Mouse (Mus musculus): ENCODE results near the gene Car10. TPM values are rescaled to one million over a fixed set of nuclear protein-coding genes. Genes with fewer than 3 reads are reported as not detected.

Gene Car10
- polyA plus RNA-seq, 1 experiment from 2014 or later: 5.8 TPM

GRCm38 (mm10) chr11:93646216-93646615 is 548.4 kb downstream of the Car10 start:
- 86% methylated on average over 3 of the region's 3 CpGs for WGBS
- Histone ChIP-seq H3K4me2 (replicated peaks; ENCODE audit: low read depth, low read length) (no peak overlapping the region), H3K4me3 (ENCODE audit: low read depth, low read length) (no peak overlapping the region), H3K9me3 (ENCODE audit: control insufficient read depth, low read length) (no peaks in the 10 kb centered on the region), H3K27ac (ENCODE audit: low read depth, low read length) (no peak overlapping the region), H3K4me1 (replicated peaks; ENCODE audit: control insufficient read depth, insufficient read depth, low read length) (no peaks in the 10 kb centered on the region), H3K36me3 (ENCODE audit: control insufficient read depth, insufficient read depth, low read length) (no peaks in the 10 kb centered on the region), H3K9ac (ENCODE audit: low read depth, low read length) (no peak overlapping the region), H3K27me3 (ENCODE audit: control insufficient read depth, insufficient read depth, low read length) (no peaks in the 10 kb centered on the region)
- DNase-seq (ENCODE audit: low spot score) (no peak), ATAC-seq (ENCODE audit: low FRiP score) (no peak)

Measured in hindbrain, embryonic 11.5 days (tissue).